Mouse (Mus musculus): ENCODE measurements around the gene AY358078.
"Not testable (repeated sequence)": the region's sequence is repeated elsewhere in the genome, so short reads cannot be mapped to it uniquely, and the experiment has no call there.

The AY358078 gene

DNA sequence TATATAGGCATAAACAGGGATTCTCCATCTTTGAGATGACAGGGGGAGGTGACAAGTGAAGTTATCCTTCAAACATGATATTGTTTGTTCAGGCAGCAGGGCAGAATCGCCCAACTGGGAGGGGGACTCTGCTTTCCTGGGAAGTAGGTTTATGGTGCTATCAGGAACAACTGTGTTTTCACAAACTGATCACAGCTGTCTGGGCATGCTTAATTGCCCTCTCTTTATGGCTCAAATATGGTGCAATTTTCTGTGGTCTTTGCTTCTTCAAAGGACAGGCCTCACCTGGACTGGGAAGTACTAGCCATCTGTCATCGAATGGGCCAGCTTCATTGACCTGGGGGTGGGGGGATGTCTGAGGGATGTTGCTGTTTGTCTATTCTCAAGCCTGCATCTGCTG, 5.7 kb upstream of the AY358078 start:
- H3K4me1 ChIP-seq (replicated peaks; ENCODE audit: low read depth, low read length): peaks cover 6% of the 10 kb centered on the region
- H3K36me3 ChIP-seq (ENCODE audit: insufficient read depth, low read length): no peaks in the 10 kb centered on the region
- no peak overlapping the region for H3K4me3 ChIP-seq (replicated peaks; ENCODE audit: low read length)
- TF ChIP-seq CTCF (conservative IDR thresholded peaks at IDR 0.05; ENCODE audit: low read length): no peak
- TF ChIP-seq POU5F1 (IDR thresholded peaks at IDR 0.05; ENCODE audit: borderline replicate concordance, low read length): no peak
- TF ChIP-seq NANOG (IDR thresholded peaks at IDR 0.05; ENCODE audit: borderline replicate concordance, low read length): no peak
- H3K9me3 ChIP-seq (ENCODE audit: low read length): peaks cover 12% of the 10 kb centered on the region
- H3K27me3 ChIP-seq (ENCODE audit: insufficient read depth, low read length): no peaks in the 10 kb centered on the region

DNA sequence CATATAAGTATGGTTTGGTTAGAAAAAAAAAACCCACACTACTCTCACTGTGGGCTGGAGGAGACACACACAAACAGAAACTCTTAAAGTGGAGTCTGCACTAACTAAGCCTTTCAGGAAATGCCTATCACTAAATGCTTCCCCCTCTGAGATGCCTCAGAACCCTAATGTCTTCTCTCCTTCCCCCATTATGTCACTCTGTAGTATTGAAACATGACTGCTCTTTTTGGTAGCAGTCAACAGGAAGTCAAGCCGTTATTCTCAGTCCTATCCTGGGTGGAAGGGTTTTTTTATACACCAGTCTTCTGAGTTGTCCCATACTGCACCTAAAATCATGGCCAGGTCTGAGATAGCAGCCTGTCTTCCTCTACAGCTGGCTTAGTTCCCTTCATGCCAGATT, 26.8 kb downstream of the AY358078 start:
- H3K27me3 ChIP-seq (ENCODE audit: insufficient read depth, low read length): 0 out of 2 replicates have a peak, but pooled peaks cover 2% of the 10 kb centered on the region
- no peaks in the 10 kb centered on the region for H3K4me1 ChIP-seq (replicated peaks; ENCODE audit: low read depth, low read length)
- H3K4me3 ChIP-seq (replicated peaks; ENCODE audit: low read length): no peak overlapping the region
- TF ChIP-seq CTCF (conservative IDR thresholded peaks at IDR 0.05; ENCODE audit: low read length) (no peak), POU5F1 (IDR thresholded peaks at IDR 0.05; ENCODE audit: borderline replicate concordance, low read length) (no peak), NANOG (IDR thresholded peaks at IDR 0.05; ENCODE audit: borderline replicate concordance, low read length) (no peak)
- H3K9me3 ChIP-seq (ENCODE audit: low read length): no peaks in the 10 kb centered on the region
- no peaks in the 10 kb centered on the region for H3K36me3 ChIP-seq (ENCODE audit: insufficient read depth, low read length)

DNA sequence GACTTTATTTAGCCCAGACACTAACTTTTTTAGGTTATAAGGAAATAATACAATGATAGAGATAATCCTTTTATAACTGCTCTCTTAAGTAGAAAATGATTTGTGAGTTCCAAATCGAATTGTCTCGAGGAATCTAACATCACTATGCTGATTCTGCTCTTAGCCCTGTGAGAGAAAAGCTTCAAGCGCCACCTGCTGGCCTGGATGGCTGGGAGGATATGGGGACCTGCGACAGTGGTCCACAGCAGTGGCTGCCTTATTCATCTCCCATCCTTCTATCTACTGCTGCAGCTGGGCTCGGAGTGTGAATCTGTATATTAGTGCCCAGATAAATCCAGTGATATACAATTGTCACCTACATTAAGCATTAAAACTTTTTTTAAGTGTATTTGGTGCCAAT, 28.0 kb downstream of the AY358078 start:
- not testable (repeated sequence) for H3K36me3 ChIP-seq (ENCODE audit: insufficient read depth, low read length); H3K27me3 ChIP-seq (ENCODE audit: insufficient read depth, low read length); H3K4me1 ChIP-seq (replicated peaks; ENCODE audit: low read depth, low read length); H3K4me3 ChIP-seq (replicated peaks; ENCODE audit: low read length); H3K9me3 ChIP-seq (ENCODE audit: low read length)
- TF ChIP-seq CTCF (conservative IDR thresholded peaks at IDR 0.05; ENCODE audit: low read length): peak; percentile 20; the same call in 1 of the 2 replicates

DNA sequence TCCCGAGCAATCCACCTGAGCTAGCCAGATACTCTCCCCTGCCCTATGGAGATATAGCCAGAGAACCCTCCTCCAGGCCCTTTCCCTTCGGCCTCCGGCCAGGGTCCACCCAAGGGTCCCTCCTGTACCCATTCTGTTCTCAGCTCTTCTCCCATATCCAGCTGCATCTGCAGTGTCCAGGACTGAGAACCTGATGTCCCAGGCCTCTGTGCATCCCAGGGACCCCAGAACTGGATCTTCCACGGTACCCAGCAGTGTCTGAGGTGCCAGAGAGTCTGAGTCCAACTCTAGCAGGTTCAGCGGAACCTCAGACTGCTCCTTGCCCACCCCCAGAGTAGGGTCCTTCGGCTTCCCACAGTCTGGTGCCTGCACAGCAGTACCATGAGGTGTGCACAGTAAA, 29.3 kb downstream of the AY358078 start:
- Histone ChIP-seq H3K9me3 (ENCODE audit: low read length) (no peaks in the 10 kb centered on the region), H3K27me3 (ENCODE audit: insufficient read depth, low read length) (0 out of 2 replicates have a peak, but pooled peaks cover 2% of the 10 kb centered on the region), H3K4me1 (replicated peaks; ENCODE audit: low read depth, low read length) (no peaks in the 10 kb centered on the region), H3K36me3 (ENCODE audit: insufficient read depth, low read length) (no peaks in the 10 kb centered on the region), H3K4me3 (replicated peaks; ENCODE audit: low read length) (no peak overlapping the region)
- TF ChIP-seq POU5F1 (IDR thresholded peaks at IDR 0.05; ENCODE audit: borderline replicate concordance, low read length) (no peak), NANOG (IDR thresholded peaks at IDR 0.05; ENCODE audit: borderline replicate concordance, low read length) (no peak), CTCF (conservative IDR thresholded peaks at IDR 0.05; ENCODE audit: low read length) (no peak)

DNA sequence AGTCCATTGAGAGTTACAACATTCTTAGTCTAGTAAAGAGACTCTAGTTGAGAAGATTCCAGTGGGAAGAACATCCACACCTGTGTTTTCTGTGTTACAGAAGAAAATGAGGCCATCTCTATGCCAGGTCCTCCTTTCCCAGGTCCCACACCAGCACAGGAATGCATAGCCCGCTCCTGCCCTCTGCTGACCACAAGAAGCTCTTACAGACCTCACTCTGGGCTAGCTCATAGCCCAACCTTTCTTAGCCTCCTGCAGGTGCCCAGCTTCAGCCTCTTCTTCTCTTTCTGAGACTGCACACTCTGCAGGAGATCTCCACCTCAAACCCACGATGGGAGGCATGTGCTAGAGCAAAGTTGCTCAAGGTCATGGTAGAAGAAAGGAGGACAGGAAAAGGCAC, 38.6 kb downstream of the AY358078 start:
- H3K9me3 ChIP-seq (ENCODE audit: low read length); H3K36me3 ChIP-seq (ENCODE audit: insufficient read depth, low read length); H3K27me3 ChIP-seq (ENCODE audit: insufficient read depth, low read length); H3K4me1 ChIP-seq (replicated peaks; ENCODE audit: low read depth, low read length); H3K4me3 ChIP-seq (replicated peaks; ENCODE audit: low read length): not testable (repeated sequence)

DNA sequence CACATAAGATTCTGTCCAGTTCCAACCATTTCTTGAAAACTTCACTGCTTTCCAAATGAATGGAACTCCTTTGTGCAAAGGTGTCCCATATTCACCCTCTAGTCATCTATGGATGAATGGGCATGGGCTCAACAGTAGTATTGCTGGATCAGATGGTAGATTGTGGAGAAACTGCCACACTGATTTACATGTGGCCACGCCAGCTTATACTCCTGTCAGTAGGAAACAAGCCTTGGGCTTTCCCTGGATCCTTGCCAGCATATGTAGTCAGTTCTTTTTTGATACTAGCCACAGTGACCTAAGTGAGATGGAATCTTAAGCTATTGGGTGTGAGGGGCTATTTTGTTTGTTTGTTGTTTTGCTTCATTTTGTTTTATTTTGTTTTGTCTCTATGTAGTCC, 42.4 kb downstream of the AY358078 start:
- Histone ChIP-seq H3K27me3 (ENCODE audit: insufficient read depth, low read length) (no peaks in the 10 kb centered on the region), H3K9me3 (ENCODE audit: low read length) (no peaks in the 10 kb centered on the region), H3K4me3 (replicated peaks; ENCODE audit: low read length) (no peak overlapping the region), H3K4me1 (replicated peaks; ENCODE audit: low read depth, low read length) (peaks cover 8% of the 10 kb centered on the region), H3K36me3 (ENCODE audit: insufficient read depth, low read length) (no peaks in the 10 kb centered on the region)
- TF ChIP-seq POU5F1 (IDR thresholded peaks at IDR 0.05; ENCODE audit: borderline replicate concordance, low read length) (no peak), CTCF (conservative IDR thresholded peaks at IDR 0.05; ENCODE audit: low read length) (no peak), NANOG (IDR thresholded peaks at IDR 0.05; ENCODE audit: borderline replicate concordance, low read length) (no peak)

DNA sequence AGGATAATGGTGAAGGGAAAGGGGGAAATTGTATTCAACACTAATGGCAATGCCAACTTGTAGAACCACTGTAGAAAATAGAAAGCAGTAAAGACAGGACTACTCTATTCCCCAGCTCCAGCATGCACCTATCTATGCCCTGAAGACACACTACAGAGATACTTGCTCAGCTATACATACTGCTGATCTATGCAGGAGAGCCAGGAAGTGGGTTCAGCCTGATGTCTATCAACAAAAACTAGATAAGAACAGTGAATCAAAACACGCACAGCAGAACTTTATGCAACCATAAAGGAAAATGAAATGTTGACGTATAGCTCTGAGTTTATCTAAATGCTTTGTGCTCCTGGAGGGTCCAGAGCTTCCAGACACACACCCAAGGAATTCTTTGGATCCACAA, 42.9 kb downstream of the AY358078 start:
- Histone ChIP-seq H3K4me3 (replicated peaks; ENCODE audit: low read length) (no peak overlapping the region), H3K9me3 (ENCODE audit: low read length) (no peaks in the 10 kb centered on the region), H3K27me3 (ENCODE audit: insufficient read depth, low read length) (no peaks in the 10 kb centered on the region), H3K36me3 (ENCODE audit: insufficient read depth, low read length) (no peaks in the 10 kb centered on the region), H3K4me1 (replicated peaks; ENCODE audit: low read depth, low read length) (peaks cover 8% of the 10 kb centered on the region)
- TF ChIP-seq CTCF (conservative IDR thresholded peaks at IDR 0.05; ENCODE audit: low read length) (no peak), NANOG (IDR thresholded peaks at IDR 0.05; ENCODE audit: borderline replicate concordance, low read length) (no peak), POU5F1 (IDR thresholded peaks at IDR 0.05; ENCODE audit: borderline replicate concordance, low read length) (no peak)

DNA sequence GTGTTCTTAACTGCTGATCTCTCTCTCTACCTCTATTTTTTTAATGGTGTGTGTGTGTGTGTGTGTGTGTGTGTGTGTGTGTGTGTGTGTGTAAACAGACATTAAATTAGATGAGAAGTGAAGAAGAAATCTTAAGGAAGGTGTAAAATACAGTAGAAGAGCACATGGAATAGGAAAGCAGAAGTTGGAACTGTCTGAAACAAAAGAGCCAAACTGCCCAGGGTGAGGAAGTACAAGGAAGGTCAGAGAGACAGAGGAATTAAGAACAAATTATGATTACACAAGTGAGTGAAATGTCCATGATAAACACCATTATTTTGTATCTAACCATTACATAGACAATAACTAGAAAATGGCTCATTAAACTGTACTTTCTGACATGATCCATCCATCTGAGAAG, 44.0 kb downstream of the AY358078 start:
- Histone ChIP-seq H3K27me3 (ENCODE audit: insufficient read depth, low read length) (no peaks in the 10 kb centered on the region), H3K9me3 (ENCODE audit: low read length) (no peaks in the 10 kb centered on the region), H3K4me3 (replicated peaks; ENCODE audit: low read length) (no peak overlapping the region), H3K36me3 (ENCODE audit: insufficient read depth, low read length) (no peaks in the 10 kb centered on the region), H3K4me1 (replicated peaks; ENCODE audit: low read depth, low read length) (peaks cover 8% of the 10 kb centered on the region)
- no peak for TF ChIP-seq POU5F1 (IDR thresholded peaks at IDR 0.05; ENCODE audit: borderline replicate concordance, low read length)
- TF ChIP-seq NANOG (IDR thresholded peaks at IDR 0.05; ENCODE audit: borderline replicate concordance, low read length): no peak
- no peak for TF ChIP-seq CTCF (conservative IDR thresholded peaks at IDR 0.05; ENCODE audit: low read length)

DNA sequence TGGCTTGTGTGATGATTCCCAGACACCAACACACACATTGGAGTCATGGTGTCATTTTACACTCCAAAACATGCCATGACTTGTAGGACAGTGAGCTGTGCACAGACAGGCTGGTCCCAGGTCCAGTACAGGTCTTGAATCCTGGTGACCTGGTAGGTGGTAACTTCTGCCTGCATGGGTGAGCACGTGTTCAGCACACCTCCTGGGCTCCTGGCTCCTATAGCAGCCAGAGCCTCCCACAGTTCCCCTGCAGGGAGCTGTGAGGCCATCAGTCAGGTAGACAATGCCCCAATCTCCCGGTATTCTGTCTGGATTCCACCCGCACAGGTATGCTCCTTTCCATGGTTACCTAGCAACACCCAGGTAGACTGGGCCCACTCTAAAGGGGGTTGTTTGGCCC, 46.7 kb downstream of the AY358078 start:
- 0 out of 2 replicates have a peak, but pooled peaks cover 2% of the 10 kb centered on the region for H3K4me1 ChIP-seq (replicated peaks; ENCODE audit: low read depth, low read length)
- TF ChIP-seq NANOG (IDR thresholded peaks at IDR 0.05; ENCODE audit: borderline replicate concordance, low read length): no peak
- no peak for TF ChIP-seq CTCF (conservative IDR thresholded peaks at IDR 0.05; ENCODE audit: low read length)
- no peak for TF ChIP-seq POU5F1 (IDR thresholded peaks at IDR 0.05; ENCODE audit: borderline replicate concordance, low read length)

DNA sequence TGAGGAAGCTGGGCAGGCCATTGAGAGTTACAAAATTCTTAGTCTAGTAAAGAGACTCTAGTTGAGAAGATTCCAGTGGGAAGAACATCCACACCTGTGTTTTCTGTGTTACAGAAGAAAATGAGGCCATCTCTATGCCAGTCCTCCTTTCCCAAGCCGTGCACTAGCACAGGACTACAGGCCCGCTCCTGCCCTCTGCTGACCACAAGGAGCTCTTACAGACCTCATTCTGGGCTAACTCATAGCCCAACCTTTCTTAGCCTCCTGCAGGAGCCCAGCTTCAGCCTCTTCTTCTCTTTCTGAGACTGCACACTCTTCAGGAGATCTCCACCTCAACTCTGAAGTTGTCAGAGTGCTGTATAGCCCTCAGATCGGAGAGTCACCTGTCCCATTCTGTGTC, 51.2 kb downstream of the AY358078 start:
- not testable (repeated sequence) for H3K36me3 ChIP-seq (ENCODE audit: insufficient read depth, low read length); H3K9me3 ChIP-seq (ENCODE audit: low read length); H3K4me3 ChIP-seq (replicated peaks; ENCODE audit: low read length); H3K4me1 ChIP-seq (replicated peaks; ENCODE audit: low read depth, low read length); H3K27me3 ChIP-seq (ENCODE audit: insufficient read depth, low read length)

More for the DNA sequence above, 46.7 kb downstream of the AY358078 start:
- Histone ChIP-seq H3K27me3 (ENCODE audit: insufficient read depth, low read length) (no peaks in the 10 kb centered on the region), H3K9me3 (ENCODE audit: low read length) (no peaks in the 10 kb centered on the region), H3K36me3 (ENCODE audit: insufficient read depth, low read length) (no peaks in the 10 kb centered on the region), H3K4me3 (replicated peaks; ENCODE audit: low read length) (no peak overlapping the region)
